Mouse (Mus musculus) T-helper 17 cell (primary cell): Measurements from ENCODE around the gene Tor4a.

Experiments
- in situ Hi-C, 2 experiments: fragments of 300-600 bp; cut with MboI, MseI; formaldehyde crosslinking; loops; 1 replicate in 1 of 2; 2 replicates in 1 of 2; pipeline ENCODE4 v1.15.1; 2025; ENCODE audit warnings: high pct_unique_total_duplicates in 2 of 2

Tor4a gene

DNA sequence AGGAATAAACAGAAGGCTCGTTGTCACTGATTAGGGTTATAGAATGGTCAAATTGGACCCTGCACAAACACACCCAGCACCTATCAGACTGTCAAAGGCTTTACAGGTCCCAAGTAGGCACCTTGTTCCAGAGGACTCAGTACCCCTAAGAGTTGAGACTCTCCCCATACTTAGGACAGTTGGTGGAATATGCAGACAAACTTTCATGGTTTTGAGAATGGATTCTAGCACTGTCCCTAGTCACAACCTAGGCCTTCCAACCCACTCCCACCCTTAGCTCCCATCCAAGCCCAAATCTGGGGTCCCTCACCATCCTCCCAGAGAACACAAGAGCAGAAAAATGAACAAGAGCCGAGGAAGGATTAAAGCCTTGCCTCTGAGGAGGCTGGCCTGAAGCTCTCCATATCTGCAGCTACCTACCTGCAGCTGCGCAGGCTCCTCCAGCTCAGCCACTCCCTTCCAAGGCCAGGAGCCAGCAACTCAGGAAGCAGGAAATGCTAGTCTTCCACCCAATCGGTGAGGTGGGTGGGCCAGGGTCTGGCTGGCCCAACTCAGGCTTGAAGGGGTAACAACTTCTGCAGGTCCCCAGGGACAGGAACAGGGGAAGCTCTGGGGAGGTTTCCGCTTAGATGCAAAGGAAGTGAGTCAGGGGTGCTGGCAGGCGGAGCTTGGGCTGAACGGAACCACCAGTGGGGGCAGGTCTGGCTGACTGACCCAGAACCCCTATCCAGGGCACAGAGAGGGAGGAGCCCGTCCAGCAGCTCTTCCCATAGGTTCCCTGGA, at the start of gene Tor4a:
Gene Tor4a, minus strand, starts transcription at position 715 of the 783 bp plus-strand sequence.
- in situ Hi-C loops, result no loop called here

DNA sequence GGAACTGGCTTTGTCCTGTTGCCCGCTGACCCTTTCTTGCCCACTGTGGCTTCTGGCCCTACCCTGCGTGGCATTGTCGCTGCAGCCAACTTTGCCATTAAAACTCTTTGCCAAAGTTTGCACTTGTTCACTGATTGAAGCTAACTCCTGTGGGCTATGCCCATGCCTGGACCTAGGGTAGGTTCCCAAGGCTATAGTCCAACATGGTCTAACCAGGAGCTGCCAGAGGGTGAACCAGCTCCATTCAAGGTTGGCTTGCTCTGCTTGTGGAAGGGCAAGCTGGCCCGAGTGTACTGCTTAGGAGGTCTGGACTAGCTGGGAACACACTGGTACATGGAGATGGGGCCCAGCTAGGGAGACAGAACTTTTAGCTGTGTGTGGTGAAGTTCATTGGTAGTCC, 47.5 kb upstream of the Tor4a start:
- in situ Hi-C loops, result no loop called here

DNA sequence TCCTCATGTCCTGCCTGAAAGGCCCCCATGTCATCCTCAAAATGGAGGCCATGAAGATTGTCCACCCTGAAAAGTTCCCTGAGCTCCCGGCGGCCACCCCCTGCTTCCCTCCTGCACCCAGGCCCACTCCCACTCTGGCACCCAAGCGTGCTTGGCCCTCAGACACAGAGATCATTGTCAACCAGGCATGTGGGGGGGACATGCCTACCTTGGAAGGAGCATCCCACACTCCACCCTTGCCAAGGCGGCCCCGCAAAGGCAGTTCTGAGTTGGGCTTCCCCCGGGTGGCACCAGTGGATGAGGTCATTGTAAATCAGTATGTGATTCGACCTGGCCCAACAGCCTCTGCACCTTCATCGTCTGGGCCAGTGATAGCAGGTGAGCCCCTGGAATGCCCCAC, 46.7 kb upstream of the Tor4a start:
- in situ Hi-C loops, result no loop called here

DNA sequence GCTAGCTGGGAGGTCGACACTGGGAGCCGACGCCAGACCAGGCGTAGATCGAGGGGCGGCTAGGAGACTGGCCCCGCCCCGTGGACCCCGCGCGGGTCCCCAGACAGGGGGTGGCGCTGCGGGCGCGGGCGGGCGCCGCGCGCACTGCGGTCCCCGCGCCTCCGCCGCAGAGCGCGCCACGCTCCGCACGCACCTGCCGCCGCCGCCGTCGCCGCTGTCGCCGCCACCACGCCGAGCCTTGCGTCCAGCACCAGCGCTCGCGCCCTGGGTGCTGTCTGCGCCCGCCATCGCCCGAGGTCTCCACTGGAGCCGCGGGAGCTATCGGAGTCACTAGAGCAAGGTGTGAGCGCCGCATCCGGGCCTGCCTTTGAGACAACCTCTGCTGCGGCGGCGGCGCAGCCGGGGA, 45.4 kb upstream of the Tor4a start, which contains the start of the genes Rnf208 and Cysrt1:
Gene Rnf208, plus strand, starts transcription at position 155 of the 406 bp plus-strand sequence.
Gene Cysrt1, minus strand, starts transcription at position 352 of the 406 bp plus-strand sequence.
- in situ Hi-C loops, result no loop called here

DNA sequence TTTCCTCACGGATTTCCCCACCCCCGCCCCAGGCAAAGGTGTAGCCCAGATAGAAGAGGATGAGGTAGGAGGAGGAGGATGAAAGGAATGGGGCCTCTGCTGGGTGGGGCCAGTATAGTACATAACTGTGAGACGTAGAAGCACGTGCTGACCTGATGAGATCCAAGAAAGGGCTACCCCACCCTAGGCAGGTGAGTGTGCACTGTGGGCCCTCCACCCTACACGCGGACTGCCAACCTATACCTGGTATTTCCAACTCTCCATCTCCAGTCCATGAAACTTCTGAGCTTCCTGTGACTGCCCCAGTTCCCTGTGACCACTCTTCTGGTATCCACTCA, 44.7 kb upstream of the Tor4a start:
- in situ Hi-C loops, result no loop called here

DNA sequence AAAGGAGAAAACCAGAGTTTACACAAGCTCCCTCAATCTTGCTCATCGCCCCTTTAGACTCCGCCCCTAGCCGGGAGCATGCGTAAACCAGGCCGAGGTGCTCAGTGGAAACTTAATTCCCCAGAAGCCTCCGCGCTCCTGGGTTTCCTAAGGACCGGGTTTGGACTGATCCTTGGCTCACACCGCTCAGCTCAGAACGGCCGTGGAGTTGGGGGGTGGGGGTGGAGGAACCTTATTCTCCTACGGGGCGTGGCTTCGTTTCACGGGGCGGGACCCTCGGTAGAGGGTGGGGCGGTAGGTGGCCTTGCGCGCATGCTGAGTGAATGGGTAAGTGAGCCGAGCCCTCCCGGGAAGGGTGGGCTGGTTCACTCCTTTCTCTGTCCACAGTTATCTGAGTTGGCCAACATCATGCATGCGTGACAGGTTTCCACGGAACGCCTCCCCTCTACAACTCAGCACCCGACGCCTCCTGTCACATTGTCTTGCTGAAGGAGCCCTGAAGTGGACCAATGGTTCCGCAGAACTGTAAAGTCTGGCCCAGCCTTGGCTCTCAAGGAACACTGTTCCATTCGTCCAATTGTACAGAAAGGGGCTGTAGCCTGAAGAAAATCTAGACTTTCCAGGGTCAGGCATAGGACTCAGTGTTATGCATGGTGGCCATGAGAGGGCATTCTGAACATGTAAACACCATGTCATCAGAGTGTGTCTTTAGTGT, 44.2 kb upstream of the Tor4a start:
- in situ Hi-C loops, result no loop called here

DNA sequence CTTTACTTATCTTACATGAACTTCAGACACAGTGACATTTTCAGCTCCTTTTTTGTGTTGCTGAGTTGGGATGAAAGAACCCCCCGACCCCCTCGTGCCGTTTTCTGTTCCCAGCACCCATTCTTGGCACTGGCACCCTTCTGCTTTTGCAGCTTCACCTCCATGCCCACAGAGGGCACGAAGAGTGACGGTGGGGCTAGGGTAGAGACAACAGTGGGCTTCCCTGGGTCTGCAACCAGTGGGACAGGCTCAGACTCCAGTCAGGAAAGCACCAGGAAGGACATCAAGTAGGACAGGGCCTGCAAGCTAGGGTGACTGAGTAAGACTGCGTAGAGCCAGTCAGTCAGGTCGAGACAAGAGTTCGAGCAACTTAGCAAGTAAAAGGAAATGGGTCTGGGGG, 43.6 kb upstream of the Tor4a start:
- in situ Hi-C loops, result no loop called here

DNA sequence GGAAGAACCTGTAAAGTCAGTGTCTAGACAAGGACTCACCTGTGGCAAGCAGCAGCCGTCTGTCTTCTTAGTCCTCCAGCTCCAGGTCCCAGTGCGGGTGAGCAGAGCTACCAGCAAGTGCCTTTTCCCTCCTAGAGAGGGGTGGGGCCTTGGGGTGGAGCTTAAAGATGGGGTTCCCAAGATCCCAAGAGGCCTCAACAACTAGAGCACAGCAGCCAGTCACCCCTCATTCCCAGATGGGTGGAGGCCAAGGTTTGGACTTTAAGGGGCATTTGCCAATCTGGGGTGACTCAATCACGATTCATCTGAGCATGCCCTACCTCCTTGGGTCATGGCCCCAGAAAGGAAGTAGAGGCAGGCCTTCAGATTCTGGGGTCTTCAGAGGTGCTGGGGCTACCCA, 43.1 kb upstream of the Tor4a start:
- in situ Hi-C loops, result no loop called here

DNA sequence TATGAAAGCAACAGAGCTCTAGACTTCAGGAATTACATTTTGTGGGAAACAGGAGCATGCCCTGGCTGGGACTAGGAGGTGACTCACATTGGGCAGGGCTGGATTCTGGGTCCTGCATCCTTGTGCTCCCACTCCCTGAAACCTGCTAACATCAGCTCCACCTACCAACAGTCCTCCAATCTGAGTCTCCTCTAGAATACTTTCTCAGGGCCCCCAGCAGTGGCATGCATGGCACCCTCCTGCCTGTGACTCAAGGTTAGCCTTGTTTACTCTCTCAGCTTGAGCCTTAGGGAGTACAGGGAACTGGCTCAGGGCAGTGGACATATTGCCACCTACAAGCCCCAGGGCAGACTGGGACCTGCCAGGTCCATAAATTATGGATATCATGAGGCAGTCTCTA, 41.4 kb upstream of the Tor4a start:
- in situ Hi-C loops, result no loop called here

DNA sequence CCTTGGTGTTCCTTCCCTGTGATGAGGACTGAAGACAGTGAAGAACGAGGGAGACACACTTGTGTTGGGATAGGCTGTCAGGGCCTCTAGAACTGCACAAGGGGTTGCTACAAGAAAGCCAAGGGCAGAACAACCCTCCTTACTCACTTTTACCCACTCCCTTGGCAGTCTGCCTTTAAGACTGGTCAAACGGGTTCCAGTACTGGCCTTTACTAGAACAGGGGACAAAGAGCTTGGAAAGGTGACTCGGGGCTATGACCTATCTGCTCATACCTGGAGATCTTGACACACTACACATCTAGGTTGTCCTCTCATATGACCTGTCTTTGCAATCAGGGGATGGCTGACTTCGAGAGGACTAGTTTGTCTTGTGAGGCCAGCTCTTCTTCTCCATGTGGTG, 40.8 kb upstream of the Tor4a start:
- in situ Hi-C loops, result no loop called here

DNA sequence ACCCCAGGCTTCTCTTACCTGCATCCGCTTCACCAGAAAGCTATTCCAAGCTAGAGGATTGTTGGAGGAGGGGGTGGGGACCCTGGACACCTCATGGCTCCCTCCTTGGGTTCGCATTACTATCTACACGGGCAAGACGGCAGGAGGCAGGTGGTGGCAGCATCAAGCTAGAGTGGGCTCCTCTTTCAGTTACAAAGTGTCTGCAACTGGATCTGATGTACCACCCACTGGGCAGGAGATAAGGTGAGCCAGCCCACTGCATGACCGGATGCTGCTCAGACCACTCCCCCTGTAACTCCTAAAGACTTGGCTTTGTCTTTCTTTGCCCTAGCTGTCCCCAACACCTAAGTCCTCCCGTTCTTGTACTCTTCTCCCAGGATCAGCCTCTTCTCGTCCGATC, 39.9 kb upstream of the Tor4a start, which contains the start of gene Rnf224:
Gene Rnf224, minus strand, starts transcription at position 174 of the 400 bp plus-strand sequence.
- in situ Hi-C loops, result no loop called here

DNA sequence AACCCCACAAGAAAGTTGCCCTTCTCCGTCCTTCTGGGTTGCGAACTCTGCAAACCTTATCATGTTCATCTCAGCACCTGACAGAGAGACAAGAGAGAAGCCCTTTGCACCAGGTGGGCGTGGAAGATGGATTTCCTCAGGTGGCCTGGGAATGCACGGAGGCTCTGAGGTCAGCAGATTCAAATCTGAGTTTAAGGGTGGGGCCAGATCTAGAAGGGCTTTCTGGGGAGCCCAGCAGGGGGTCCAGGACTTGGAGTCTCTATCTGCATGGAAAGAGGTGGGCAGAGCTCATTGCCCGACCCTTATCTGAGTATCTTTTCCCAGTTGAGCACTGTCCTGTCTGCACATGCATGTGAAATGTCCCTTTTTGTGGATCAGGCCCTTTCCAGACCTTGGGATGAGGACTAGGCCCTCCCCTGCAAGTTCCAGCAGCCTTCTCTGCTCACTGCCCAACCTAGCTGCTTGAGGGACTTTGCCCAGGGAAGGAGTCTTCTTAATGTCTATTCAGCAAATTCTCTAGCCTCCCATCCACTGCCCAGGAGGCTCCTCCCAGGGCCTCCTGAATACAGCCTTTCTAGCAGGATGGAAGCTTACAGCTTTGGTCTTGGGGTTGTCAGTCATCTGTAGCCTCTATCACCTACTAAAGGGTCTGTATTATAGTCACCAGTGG, 38.0 kb upstream of the Tor4a start:
- in situ Hi-C loops, result no loop called here

DNA sequence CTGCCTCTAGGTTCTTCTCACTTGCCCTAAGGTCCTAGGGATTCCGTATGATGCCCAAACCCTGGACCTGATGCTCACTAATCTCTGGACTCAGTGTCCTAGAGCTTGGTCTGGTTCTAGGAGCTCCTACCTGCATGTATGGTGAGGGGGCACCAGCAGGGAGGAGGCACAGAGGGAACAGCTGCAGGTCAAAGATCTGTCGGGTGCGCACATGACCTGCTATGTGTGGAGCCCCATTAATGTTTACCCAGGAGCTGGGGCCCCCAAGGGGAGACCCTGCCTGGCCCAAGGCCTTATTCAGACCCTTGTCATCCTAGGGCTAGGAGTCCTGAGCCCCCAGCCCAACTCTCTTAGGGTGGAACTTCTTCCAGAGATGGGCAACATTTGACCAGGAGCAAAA, 37.4 kb upstream of the Tor4a start, which contains the start of gene Slc34a3:
Gene Slc34a3, minus strand, starts transcription at position 315 of the 400 bp plus-strand sequence.
- in situ Hi-C loops, result no loop called here

DNA sequence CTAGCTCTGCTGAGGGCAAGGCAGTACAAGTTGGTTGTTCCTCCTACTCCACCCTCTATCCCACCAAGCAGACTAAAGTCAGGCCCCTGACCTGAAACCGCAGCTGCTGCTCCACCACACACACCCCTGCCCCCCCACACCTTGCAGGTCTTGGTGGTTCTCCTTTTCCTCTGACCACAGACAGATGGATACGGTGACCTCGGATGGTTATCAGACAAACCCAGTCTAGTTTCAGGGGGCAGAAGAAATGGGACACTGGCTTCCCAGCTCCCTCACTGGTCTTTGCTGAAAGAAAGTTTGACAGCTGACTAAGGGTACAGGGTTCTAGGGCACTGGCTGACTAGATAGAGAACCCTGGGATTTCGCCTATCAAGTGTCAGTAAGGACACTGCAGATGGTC, 36.7 kb upstream of the Tor4a start:
- in situ Hi-C loops, result no loop called here

DNA sequence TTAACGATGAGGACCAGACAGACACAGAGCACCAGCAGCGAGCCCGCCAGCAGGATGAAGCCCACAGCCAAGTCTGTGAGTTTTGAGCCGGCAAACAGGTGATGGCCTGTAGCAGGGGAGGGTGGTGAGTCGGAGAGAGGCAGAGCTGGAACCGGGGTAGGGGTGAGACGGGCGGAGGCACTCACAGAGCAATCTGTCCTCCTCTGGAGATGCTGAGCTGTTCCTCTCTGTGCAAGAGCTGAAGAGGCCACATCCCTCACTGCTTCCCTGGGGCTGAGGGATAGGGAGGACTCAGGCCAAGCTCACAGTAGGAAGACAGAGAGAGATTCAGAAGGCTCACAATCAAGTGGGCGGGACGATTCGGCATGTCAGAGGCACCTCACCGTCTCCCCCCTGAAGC, 34.4 kb upstream of the Tor4a start:
- in situ Hi-C loops, result no loop called here

DNA sequence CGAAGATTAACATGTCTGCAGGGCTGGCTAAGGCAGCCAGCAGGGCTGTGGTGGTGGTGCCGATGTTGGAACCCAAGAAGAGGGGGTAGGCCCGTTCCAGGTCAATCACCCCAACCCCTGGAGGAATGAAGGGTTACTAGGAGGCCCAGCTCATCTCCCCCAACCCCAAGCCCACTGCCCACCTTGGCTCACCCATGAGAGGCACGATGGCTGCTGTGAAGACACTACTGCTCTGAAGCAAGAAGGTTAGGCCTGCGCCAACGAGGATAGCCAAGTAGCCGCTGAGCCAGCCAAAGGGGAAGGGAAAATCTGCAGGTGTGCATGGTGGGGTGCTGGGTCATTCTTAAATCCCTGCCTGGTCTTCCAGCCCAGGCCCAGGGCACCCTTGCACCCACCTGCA, 33.9 kb upstream of the Tor4a start:
- in situ Hi-C loops, result no loop called here

DNA sequence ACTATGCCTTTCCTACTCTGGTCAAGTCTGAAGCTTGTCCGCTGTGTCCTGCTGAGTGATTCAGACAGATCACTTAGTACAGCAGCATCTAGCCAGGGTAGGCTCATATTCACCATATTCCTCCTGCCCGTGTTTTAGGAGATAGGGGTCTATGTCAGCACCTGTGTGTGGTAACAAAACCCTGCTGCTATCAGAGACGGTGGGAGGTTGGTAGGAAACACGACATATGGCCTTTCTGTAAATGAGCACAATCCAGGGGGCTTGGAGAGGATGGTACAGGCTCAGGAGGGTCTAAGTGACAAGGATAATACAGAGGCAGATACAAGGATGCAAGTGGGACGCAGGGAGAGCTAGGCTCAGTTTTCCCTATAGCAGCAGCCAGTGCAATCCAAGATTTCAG, 32.9 kb upstream of the Tor4a start:
- in situ Hi-C loops, result no loop called here

DNA sequence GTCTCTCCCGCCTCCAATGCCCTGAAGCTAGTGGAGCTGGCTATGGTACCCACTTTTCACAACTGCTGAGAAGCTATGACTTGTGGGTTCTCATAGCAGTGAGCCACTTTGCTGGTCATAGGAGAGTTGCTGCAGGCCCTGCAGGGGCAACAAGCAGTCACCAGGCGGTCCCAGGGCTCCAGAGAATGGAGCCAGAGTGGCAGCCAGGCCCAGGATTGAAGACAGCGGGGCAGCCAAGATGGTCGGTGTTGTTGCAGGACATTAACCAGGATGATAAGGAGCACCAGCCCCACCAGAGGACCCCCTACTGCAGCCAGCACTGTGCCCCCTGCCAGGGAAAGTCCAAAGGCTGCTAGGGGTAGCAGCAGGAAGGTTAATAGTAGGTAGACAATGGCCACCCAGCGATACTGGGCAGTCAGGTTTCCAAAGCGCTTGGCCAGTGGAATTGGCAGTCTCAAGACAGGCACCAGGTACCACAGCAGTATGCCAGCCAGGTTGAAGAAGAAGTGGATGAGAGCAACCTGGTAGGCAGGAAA, 32.4 kb upstream of the Tor4a start:
- in situ Hi-C loops, result no loop called here

DNA sequence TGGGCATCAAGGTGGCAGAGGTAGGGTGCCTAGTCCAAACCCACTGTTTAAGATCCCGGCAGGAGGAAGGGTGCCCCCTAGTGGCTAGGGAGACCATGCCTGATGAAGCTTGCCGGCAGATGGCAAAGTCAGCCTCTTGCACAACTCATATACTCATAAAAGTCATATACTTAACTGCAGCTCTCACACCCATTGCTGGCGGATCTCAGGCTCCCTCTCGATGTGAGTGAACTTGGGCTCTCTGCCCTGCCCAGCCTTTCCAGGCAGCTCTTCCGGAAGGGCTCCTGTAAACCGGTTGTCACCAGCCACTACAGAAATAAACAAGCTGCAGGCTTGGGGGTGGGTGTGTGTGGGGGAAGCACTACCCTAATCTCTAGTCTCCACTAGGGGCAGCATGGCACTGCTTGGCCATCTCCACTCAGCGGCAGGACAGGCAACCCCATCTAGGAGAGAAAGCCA, 31.8 kb upstream of the Tor4a start:
- in situ Hi-C loops, result no loop called here

DNA sequence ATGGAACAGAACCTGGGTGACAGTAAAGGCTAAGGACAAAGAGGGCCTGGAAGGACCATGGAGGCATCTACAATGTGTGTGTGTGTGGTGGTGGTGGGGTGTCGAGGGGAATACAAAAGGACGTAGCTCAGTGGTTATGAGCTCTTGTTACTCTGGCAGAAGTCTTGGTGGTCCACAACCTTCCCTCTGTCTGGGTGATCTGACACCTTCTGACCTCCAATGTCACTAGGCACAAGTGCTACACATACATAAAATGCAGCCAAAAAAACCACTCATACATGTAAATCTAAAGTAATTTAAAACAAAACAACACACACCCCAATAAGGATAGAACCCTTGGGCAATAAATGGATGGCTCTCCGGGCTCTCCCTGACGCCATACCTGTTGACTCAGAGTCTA, 30.7 kb upstream of the Tor4a start:
- in situ Hi-C loops, result no loop called here

DNA sequence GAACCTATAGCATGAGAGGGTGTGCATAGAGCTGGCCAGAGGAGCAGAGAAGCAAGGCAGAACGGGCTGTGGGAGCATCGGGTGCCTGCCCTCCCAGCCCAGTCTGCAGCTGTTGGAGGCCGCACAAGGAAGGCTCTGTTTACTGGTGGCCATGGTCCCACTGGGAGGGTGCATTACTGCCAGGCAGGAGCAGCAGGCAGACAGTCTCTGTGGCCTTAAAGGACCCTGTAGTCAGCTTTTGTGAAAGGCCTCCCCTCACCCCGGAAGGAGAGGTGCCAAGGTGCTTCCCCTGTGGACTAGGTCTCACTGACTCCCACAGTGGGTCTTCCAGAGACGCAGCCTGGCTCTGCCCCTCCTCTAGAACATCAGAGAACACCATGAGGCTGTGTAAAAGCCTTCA, 30.2 kb upstream of the Tor4a start:
- in situ Hi-C loops, result no loop called here

DNA sequence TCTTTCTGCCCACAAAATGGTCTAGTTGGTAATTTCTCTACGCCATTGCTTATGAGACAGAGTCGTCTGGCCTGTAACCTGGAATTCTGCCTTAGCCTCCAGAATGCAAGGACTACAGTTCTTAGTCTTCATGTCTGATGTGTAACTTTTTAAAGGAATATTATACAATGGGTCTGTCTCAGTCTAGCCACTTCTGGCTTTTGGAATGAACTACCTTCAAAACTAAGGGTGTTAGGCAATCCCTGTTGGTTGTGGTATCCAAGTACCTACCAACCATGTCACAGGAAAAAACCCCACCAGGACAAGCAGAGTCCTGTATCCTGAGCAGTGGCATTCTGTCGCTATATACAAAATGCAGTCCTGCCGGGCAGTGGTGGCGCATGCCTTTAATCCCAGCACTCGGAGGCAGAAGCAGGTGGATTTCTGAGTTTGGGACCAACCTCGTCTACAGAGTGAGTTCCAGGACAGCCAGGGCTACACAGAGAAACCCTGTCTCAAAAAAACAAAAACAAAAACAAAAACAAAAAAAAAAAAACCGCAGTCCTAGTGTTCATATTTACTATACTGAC, 29.2 kb upstream of the Tor4a start:
- in situ Hi-C loops, result no loop called here
